Mouse (Mus musculus): ENCODE measurements around the gene Ap5z1.

- TF ChIP-seq POU5F1 (IDR thresholded peaks at IDR 0.05; ENCODE audit: borderline replicate concordance, low read length) (no peak), CTCF (conservative IDR thresholded peaks at IDR 0.05; ENCODE audit: low read length) (no peak)
These were observed at the start of gene Ap5z1 for GRCm38 (mm10) chr5:142463461-142464454.

All from E14TG2a.4 (cell line).